Mouse (Mus musculus): ENCODE results near the gene Sorbs1.

The Sorbs1 gene

GRCm38 (mm10) chr19:40253768-40254167 is 259.8 kb downstream of the Sorbs1 start:
- no peak for DNase-seq

GRCm38 (mm10) chr19:40251115-40251514 is 262.5 kb downstream of the Sorbs1 start:
- no peak for DNase-seq

- no peak for DNase-seq
Measured at GRCm38 (mm10) chr19:40249352-40249751, 264.2 kb downstream of the Sorbs1 start.

- DNase-seq, result no peak
Measured at GRCm38 (mm10) chr19:40248476-40248875, 265.1 kb downstream of the Sorbs1 start.

GRCm38 (mm10) chr19:40247268-40247666 is 266.3 kb downstream of the Sorbs1 start:
- no peak for DNase-seq

GRCm38 (mm10) chr19:40246646-40247267 is 266.8 kb downstream of the Sorbs1 start:
- DNase-seq, result no peak
